Mouse (Mus musculus): ENCODE data around the gene Ralb.
A peak's percentile ranks its signal among the peaks of the same experiment; 100 is the strongest.

Ralb gene

GRCm38 (mm10) chr1:119504260-119505062, at the start of gene Ralb:
Ralb (minus strand) TSS chr1:119504794.
- peak; percentile 92 for DNase-seq (ENCODE audit: low read depth, low spot score)

DNA sequence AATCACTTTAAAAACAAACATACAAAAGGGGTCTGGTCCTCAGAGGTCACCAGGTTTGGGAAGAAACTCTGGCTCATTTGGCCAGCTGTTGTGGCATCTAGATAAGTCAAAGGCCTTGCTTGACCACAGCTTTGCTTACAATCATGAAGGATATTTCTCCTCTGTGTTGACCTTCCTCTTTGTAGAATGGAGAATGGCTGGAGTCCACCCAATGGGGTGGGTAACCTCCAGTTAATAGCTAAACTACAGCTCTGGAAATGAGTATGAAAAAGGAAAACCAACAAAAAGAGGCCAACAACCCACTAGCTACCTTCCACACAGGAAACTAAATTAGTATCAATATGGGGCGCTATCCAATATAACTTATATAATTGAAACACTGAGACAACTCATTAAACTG, 47.1 kb upstream of the Ralb start:
- no peak for DNase-seq (ENCODE audit: low read depth, low spot score)

DNA sequence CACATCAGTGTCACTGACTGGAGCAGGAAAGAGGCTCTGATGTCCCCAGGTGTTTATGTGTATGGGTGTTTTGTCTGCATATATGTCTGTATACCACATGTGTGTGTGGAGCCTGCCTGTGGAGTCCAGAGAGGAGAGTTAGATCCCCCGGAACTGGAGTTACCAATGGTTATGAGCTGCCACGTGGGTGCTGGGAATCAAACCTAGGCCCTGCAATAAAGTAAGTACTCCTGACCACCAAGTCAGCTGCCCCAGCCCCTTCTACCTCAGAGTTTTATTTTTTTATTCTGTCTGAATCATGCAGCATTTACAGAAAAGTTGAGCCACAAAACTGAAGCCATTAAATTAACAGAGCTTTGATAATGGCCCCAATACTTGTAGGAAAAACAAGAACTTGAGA, 45.5 kb upstream of the Ralb start:
- no peak for DNase-seq (ENCODE audit: low read depth, low spot score)

DNA sequence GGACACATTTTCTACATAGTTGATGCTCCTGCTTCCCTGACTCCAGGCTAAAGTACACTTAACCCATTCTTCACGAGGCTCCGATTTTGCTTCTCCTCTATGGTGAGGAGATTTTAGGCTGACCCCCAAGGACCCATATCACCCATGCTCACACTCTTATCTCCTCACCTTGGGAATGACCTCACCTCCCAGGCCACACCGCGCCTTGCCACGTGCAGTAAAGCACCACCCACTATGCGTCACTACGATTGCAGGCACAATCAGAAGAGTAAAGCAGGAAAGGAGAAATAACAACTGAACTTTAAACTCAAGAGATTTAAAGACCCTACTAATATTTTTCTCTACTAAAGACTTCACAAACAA, 44.7 kb upstream of the Ralb start:
- DNase-seq (ENCODE audit: low read depth, low spot score): no peak

GRCm38 (mm10) chr1:119548668-119549326, 44.2 kb upstream of the Ralb start:
- DNase-seq (ENCODE audit: low read depth, low spot score): peak; percentile 66

DNA sequence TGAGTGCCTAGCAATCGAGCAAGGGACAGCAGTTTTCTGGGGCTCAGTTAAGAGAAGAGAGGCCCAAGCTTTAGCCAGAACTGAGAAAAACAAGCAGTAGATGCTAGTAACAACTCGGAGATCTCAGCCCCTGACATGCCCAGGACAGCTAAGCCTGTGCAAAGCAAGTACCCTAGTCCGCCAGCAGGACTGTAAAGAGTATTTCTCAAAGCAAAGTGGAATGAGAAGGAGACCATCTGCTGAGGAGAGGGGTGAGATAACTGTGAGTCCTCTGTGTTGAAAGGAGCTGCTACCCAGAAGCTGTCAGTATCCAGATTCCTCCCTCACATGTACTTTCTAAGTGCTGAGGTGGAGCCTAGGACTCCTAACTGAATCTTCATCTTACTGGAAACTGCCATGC, 41.9 kb upstream of the Ralb start:
- no peak for DNase-seq (ENCODE audit: low read depth, low spot score)

DNA sequence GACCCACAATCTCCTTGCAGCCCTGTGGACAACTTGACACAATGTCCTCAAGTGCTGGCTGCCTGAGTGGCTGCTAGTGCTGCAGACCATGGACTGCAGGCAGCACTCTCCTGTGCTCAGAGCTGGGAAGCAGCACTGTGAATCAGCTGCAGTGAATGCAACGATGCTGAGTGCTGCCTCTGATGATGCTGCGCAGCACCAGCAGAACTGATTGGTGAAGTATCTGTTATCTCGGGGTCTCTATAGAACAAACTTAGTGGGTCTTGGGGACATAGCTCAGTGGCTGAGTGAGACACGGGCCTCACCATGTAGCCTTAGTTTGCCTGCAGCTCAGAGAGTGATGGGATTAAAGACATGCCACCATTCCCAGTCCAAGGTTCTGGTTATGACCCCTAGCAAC, 41.1 kb upstream of the Ralb start:
- no peak for DNase-seq (ENCODE audit: low read depth, low spot score)

GRCm38 (mm10) chr1:119545164-119545563, 40.6 kb upstream of the Ralb start:
- DNase-seq (ENCODE audit: low read depth, low spot score): no peak

DNA sequence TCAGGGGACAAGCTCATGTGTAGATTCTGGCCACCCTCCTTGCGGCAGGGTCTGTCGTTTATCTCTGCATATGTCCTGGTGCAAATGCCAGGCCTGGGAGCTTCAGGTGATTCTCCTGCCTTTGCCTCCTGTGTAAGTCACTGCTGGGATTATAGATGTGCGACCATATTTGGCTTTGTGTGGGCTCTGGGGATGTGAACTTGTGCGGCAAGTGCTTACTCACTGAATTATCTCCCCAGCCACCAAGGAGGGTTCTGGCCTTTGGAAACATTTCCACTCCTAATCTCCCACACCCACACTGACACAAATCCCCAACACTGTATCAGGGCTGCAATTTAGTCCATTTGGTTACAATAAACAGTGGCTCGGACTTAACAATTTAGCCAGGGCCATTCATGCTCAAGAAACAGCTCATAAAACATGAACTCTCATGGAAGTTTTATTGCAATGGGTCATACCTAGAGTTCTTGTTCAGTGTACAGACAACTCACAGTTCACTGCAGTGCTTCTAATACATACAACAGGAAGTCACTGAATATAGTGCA, 40.1 kb upstream of the Ralb start:
- DNase-seq (ENCODE audit: low read depth, low spot score): no peak

- no peak for DNase-seq (ENCODE audit: low read depth, low spot score)
Observed at GRCm38 (mm10) chr1:119543316-119543715, 38.7 kb upstream of the Ralb start.

DNA sequence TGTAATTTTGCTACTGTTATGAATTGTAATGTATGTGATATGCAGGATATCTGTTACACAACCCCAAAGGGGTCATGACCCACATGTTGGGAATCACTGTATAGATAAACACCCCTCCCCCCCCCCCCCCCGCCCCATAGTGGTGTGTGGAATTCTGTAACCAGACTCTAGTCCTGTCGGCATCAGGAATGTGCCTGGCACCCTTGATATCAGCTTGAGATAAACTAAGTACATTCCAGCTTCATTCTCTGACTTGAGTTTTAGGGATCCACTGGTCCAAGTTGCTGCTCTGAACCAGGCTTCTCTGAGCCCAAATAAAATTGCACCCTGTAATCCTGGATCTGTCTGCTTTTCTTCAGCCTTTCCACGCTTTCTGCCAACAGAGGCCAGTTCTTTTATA, 37.0 kb upstream of the Ralb start:
- DNase-seq (ENCODE audit: low read depth, low spot score): no peak

DNA sequence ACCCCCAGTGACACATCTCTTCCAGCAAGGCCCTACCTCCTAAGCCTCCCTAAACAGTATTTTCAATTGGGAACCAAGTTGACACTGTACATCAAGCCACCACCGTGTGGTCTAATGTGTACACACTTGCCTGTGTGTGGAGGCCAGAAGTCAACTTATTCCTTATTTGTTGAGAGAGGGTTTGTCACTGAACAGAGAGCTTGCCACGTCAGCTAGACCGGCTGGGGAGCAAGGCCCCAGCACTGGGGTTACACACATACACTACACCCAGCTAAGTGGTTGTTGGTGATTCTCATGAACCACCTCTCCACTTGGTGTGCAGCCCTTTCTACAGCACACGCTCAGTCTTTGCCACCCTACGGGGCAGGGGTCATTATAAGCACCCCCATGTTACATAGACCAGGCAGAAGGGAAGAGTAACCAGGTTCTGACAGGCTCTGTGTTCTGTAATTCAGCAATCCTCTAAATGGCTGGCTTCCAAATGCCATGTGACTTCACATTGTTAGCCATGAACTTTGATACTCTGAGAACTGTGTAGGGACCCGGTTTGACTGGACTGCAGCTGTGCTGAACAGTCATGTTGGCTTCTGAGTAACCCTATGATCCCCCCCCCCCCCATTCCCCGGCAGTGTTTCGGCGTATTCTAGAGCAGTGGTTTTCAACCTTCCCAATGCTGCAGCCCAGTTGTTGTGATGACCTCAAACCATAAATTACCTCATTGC, 36.4 kb upstream of the Ralb start:
- no peak for DNase-seq (ENCODE audit: low read depth, low spot score)

- no peak for DNase-seq (ENCODE audit: low read depth, low spot score)
Observed at GRCm38 (mm10) chr1:119539252-119539651, 34.7 kb upstream of the Ralb start.

DNA sequence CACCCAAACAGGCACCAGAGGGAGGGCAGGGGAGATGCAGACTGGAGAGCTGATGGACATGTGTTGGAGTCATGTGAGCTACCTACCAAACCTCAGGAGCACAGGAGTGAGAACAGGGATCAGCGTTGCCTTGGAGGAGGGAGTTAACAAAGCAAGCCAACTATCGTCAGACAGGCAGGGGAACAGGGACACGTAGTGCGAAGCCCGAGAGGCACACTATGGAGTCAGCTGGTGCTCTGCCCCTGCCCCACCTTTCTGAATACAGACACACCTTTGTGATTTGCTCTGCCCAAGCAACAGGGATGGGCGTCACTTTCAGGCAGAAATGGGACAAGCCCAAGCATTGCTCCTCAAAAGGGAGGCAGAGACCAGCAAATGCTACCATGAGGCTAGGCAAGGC, 33.1 kb upstream of the Ralb start:
- DNase-seq (ENCODE audit: low read depth, low spot score): no peak

DNA sequence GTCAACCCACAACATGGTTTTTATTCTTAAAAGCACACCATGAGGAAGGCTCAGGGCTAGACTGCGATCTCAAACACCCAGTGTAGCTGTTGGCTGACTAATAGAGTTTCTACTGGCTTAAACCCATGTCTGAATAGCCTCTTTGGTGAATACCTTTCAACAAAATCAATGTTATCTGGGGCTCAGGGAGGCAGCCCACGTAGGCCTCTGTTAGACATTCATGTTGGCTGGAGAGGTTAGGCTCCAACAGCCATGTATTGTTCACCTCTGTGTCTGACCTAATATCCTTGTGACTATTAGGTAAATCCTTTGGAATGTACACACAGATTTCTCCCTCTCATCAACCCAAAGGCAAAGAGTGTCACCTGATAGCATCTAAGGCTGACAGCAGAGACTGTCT, 31.5 kb upstream of the Ralb start:
- DNase-seq (ENCODE audit: low read depth, low spot score): no peak

- no peak for DNase-seq (ENCODE audit: low read depth, low spot score)
Observed at GRCm38 (mm10) chr1:119534341-119534740, 29.7 kb upstream of the Ralb start.

- no peak for DNase-seq (ENCODE audit: low read depth, low spot score)
Observed at GRCm38 (mm10) chr1:119533093-119533805, 28.7 kb upstream of the Ralb start.

DNA sequence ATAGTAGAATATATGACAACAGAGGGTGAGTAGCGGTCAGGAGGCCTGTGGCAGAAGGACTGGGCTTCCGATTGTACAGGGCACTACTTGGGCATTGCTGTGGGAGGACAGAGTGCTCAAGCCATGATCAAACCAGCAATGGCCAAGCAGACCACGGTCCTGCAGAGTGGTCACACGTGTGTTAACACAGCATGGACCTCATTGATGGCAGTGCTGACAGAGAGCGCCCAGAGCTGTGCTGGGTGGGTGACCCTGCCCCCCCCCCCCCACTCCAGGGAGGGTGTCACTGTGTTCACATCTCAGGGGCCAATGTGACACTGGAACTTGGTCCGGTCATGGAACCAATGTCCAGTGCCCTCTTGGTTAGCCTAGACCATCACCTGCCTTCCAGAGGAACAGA, 27.6 kb upstream of the Ralb start:
- no peak for DNase-seq (ENCODE audit: low read depth, low spot score)

DNA sequence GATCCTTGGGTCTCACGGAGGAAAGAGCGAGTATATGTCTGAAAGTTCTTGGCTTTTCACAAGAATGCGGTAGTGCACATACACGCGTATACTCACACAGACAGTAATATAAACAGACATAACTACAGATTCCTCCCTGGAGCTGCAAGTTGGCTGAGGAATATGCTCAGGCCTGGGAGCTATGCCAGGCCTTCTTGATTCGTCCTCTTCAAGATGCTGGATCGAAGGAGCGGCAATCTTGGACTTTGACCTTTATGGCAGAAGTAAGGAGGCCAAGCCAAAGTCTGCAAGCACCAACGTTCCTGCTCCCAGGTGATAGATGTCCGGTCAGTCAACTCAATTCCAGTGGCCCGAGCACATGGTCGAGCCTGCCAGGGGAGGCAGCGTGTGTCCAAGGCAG, 26.3 kb upstream of the Ralb start:
- no peak for DNase-seq (ENCODE audit: low read depth, low spot score)

GRCm38 (mm10) chr1:119525689-119526591, 21.3 kb upstream of the Ralb start, which contains the start of gene Tmem185b:
Tmem185b (plus strand) TSS chr1:119526160.
- peak; percentile 79 for DNase-seq (ENCODE audit: low read depth, low spot score)

DNA sequence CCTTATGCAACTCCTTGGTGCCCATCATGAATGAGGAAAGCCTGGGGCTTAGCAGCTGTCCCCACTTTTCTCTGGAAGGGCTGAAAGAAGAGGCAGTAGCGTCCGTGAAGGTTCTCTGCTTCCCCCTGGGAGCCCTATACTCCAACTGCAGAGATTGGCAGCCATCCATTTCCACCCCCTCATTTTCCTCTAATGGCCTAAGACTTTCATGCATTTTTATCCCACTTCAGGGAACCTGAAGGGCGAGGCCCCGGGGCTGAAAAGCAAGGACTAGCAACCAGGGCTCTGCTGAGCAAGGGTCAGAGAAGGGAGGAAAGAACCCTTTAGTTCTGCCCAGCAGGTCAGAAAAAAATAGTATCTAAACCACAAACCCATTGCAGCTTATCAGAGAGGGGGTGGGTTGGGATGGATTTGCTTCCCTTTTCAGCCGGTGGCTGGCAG, 20.4 kb upstream of the Ralb start:
- DNase-seq (ENCODE audit: low read depth, low spot score): no peak
